Mouse (Mus musculus) neutrophil, adult 5-6 weeks (primary cell): Measurements from ENCODE around the gene Josd1. TPM values are rescaled to one million over a fixed set of nuclear protein-coding genes. Genes with fewer than 3 reads are reported as not detected.

Source experiments
- ATAC-seq: fragments of 151-379, 151-347 bp; 2 replicates; pipeline ENCODE4 v1.8.0; 2017; ENCODE audit warnings: mild to moderate bottlenecking, moderate TSS enrichment; ENCODE audit not compliant: insufficient number of reproducible peaks, poor library complexity, low FRiP score, severe bottlenecking; ENCODE audit errors: extremely low read depth
- total RNA-seq: library from RNA; stranded (forward); fragments of 200-1000 nt; gene quantifications from 2 replicates; pipeline ENCODE4 v1.2.3, GENCODE M21; 2017

Gene Josd1
- total RNA-seq, 1 experiment from 2014 or later = 17.2 TPM

- ATAC-seq = peak; percentile 95
These were observed 17.3 kb downstream of the Josd1 start, which contains the start of gene Tomm22 for GRCm38 (mm10) chr15:79670249-79670971. Gene Tomm22, plus strand, starts transcription at chr15:79670861.

- ATAC-seq = no peak
These were observed 18.5 kb downstream of the Josd1 start for GRCm38 (mm10) chr15:79669195-79669594.

- no peak for ATAC-seq
These were observed 23.1 kb downstream of the Josd1 start for GRCm38 (mm10) chr15:79664666-79665065.

GRCm38 (mm10) chr15:79661852-79662251, 25.9 kb downstream of the Josd1 start:
- ATAC-seq = no peak

DNA sequence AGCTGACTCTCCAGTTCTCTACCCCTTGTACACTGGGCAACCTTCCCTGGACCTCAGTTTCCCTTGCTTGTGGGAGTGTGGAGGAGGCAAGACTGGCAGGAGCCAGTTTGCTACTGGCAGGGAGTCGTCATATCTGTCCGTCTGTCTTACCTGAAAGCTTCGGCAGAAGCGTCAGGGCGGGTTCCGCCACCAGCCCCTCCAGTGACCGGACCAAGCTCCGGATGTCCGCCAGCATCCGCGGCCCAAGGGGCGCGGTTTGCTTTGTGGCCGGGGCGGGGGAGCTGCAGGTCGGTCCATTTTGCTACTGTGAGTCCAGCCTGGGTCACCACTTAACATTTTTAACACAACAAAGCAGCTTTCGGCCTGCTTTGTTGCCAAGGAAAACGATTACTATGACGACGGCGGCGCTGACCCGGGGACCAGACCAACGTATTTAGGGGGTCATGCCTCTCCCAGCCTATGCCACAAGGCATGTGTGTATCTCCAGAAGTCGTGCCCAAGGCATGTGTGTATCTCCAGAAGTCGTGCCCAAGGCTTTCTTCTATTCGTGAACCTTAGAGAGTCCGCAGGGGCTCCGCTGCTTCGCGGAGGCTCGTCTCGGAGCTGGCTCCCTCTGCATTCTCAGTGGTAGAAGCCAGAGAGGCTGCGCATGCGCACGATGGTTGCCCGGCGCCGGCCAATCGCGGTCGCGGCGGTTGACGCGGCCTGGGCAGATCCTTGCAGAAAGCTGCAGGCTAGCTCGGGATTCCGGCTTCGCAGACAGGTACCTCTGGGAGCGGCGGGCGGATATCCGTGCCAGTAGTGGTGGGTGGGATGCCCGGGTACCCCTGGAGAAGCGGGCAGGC, 29.0 kb downstream of the Josd1 start, which contains the start of the genes Fam227a and Cby1:
Fam227a (minus strand) TSS at position 426 of the 845 bp plus-strand sequence.
Cby1 (plus strand) TSS at position 669 of the 845 bp plus-strand sequence.
- ATAC-seq = peak; percentile 74

- peak; percentile 51 for ATAC-seq
These were observed 29.7 kb downstream of the Josd1 start for GRCm38 (mm10) chr15:79657837-79658530.

DNA sequence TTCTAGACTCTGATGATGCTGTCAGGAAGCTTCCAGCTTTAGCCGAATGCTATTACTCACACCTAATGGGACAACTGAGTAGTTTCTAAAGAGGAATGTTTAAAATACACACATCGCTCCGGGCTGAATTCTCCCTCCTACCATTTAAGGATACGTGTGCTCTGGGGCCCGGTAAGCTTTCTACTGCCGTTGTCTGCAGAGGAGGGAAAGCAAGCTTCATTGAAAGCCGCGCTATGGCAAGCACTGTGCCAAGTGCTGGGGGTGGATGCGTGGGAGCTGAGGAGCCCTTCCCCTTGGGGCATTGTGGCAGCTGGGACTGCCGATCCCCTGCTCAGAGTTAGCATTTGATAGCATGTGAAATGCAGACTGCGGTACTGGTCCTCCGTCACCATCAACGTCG, 31.3 kb downstream of the Josd1 start:
- no peak for ATAC-seq

DNA sequence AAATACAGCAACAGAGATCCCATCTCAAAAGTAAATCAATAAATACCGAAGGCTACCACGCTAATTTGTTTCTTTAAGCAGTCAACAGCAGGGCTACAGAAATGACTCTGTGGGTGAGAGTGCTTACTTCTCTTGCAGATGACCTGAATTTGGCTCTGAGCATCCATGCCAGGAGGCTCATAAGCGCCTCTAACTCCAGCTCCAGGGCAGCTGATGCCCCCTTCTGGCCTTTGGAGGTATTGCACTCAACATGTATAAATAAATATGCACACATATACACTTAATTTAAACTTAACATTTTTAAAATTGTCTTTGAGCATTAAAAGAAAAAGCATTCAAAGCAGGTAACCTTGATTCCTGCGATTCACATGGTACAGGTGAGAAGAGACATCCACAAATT, 36.2 kb downstream of the Josd1 start:
- no peak for ATAC-seq

GRCm38 (mm10) chr15:79650569-79650968, 37.1 kb downstream of the Josd1 start:
- ATAC-seq = peak; percentile 83

GRCm38 (mm10) chr15:79648130-79648529, 39.6 kb downstream of the Josd1 start:
- ATAC-seq = no peak

- no peak for ATAC-seq
These were observed 42.2 kb downstream of the Josd1 start for GRCm38 (mm10) chr15:79645483-79645882.

GRCm38 (mm10) chr15:79641135-79641817, 46.4 kb downstream of the Josd1 start:
- ATAC-seq = no peak

DNA sequence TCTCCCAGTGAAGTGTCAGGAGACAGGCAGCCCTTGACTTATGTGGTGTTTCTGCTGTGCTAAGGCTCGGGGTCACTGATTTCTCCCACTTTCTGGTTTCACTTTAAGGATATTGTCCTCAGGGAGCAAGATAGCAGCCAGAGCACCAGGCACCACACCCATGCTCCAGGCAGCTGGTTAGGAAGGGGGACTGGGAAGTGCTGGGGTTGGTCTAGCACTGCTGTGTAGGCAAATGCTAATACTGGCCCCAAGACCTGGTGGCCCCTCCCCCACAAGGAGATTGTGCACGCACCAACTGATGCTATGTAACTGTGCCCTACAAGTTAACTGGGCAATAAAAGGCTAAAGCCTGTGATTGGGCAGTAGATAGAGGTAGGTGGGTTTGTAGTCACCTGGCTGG, 57.2 kb downstream of the Josd1 start:
- no peak for ATAC-seq

Other genes with a start within 250 kb of the Josd1 start
- 83.1 and 92.8 TPM in 2 replicates for gene Csnk1e, start 232.4 kb downstream of the Josd1 start, total RNA-seq
- not detected in 2 replicates for gene Kcnj4, start 182.7 kb downstream of the Josd1 start, total RNA-seq
- not detected in 2 replicates for gene Kdelr3, start 171.5 kb downstream of the Josd1 start, total RNA-seq
- gene Ddx17, start 141.2 kb downstream of the Josd1 start, total RNA-seq = 371 and 386 TPM in 2 replicates
- gene Dmc1, start 82.8 kb downstream of the Josd1 start, total RNA-seq = not detected in 2 replicates
- gene Fam227a, start 29.0 kb downstream of the Josd1 start, total RNA-seq = 12.3 and 19.3 TPM in 2 replicates
- gene Cby1, start 28.7 kb downstream of the Josd1 start, total RNA-seq = 18.8 and 22.0 TPM in 2 replicates
- 68.0 and 76.0 TPM in 2 replicates for gene Tomm22, start 17.1 kb downstream of the Josd1 start, total RNA-seq
- 67.9 and 87.6 TPM in 2 replicates for gene Gtpbp1, start 2.9 kb upstream of the Josd1 start, total RNA-seq
- 268 and 275 TPM in 2 replicates for gene Sun2, start 54.6 kb upstream of the Josd1 start, total RNA-seq
- 11.6 and 12.2 TPM in 2 replicates for gene Dnal4, start 89.9 kb upstream of the Josd1 start, total RNA-seq
- gene Nptxr, start 116.8 kb upstream of the Josd1 start, total RNA-seq = 0.12 TPM in 2 replicates
- not detected in 2 replicates for gene Npcd, start 146.3 kb upstream of the Josd1 start, total RNA-seq
- 11.3 and 12.0 TPM in 2 replicates for gene Cbx6, start 146.8 kb upstream of the Josd1 start, total RNA-seq
- gene Apobec3, start 203.7 kb upstream of the Josd1 start, total RNA-seq = 473 and 531 TPM in 2 replicates